Mouse (Mus musculus) left cerebral cortex, adult 9 months (tissue): Measurements from ENCODE around the gene Col9a1.

ENCODE experiments used
- DNase-seq, 2 experiments: peaks; one replicate each; pipeline ENCODE4 v3.0.0; 2022; ENCODE audit warnings: low spot score in 2 of 2

Col9a1 gene

DNA sequence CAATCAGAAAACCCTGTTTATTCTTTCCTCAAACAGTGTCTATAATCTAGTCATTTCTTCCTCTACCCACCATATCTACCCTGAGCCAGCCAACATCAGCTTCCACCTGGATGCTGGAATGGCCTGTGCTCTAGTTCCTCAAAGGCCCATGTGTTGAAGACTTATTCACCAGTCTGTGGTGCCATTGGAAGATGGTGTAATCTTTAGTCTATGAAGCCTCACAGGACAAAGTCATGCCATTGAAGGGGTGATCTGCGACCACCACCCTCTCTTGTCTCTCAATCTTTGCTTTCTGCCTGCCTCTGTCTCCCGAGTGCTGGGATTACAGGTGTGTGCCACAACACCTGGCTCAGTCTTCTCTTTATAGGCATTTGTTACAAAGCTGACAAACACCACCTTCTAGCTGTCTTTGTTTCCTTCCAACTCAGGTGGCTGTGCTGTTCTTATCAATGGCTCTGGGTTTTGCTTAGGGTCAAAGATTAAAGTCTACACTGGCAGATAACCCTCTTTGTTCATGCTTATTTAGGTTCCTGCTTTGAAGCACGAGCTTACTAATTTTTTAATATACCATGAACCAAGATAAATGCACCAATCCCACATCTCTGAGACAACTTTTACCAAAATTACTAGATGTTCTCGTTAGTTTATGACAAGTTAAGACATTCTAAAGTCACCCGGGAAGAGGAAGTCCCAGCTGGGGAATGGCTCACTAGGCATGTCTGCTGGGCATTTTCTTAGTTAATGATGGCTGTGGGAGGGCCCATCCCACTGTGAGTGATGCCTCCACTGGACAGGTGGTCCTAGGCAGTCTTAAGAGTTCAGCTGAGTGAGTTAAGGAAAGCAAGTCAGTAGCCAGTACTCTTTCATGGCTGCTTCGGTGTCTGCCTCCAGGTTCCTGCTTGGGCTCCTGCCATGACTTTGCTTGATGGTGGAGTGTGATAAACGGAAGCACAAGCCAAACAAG, 117.9 kb downstream of the Col9a1 start:
- no peak for DNase-seq

DNA sequence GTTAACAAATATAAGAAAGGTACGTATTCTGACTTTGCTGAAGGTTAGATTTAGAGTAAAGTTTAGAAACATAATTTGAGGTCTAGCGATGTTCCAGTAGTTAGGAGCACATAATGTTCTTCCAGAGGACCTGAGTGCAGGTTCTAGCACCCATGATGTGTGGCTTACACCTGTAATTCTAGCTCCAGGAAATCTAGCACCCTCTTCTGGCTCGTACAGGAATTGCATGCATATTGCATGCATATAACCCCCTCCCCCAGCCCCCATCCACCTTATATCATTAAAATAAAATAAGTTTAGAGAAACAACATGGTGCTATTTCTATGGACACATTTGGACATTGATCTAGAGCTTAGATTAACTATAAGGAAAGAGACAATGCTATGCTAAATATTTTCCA, 123.3 kb downstream of the Col9a1 start:
- no peak for DNase-seq
